In genomic region chr4:149445868-149446267, GRCm38 (mm10) we compare ENCODE assay signal across 8 mouse cellular contexts. TPM values are rescaled to one million over a fixed set of nuclear protein-coding genes. Genes with fewer than 3 reads are reported as not detected.
DNase-seq lines count a peak whose midpoint lies in the region; ATAC-seq and TF ChIP-seq lines count a peak whose summit lies in the region.
"Had no signal": no experiment of that assay in that cellular context is flagged by ENCODE, and none has a peak within 500 bp of the region (broad histone marks: within the 10 kb centered on the region; RNA-seq: fewer than 3 reads in every experiment).

No protein-coding gene starts in this region.

- H3K27me3 ChIP-seq in E14TG2a.4 (ENCODE audit: insufficient read depth, low read length) = no peaks in the 10 kb centered on the region
- H3K27me3 ChIP-seq in kidney, embryonic 16.5 days (ENCODE audit: insufficient read depth, low read length) = no peaks in the 10 kb centered on the region
- no peaks in the 10 kb centered on the region for H3K27me3 ChIP-seq in stomach, embryonic 14.5 days (ENCODE audit: control insufficient read depth, insufficient read depth, low read length)

- H3K4me3 ChIP-seq in E14TG2a.4 (replicated peaks; ENCODE audit: low read length) = peak overlapping the region; percentile 73
- peak overlapping the region; percentile 45 for H3K4me3 ChIP-seq in kidney, embryonic 16.5 days (ENCODE audit: low read length)
- H3K4me3 ChIP-seq in stomach, embryonic 14.5 days (ENCODE audit: low read depth, low read length) = no peak overlapping the region

- ATAC-seq in kidney, embryonic 16.5 days (ENCODE audit: low FRiP score, low TSS enrichment) = peak; percentile 54
- ATAC-seq in stomach, embryonic 14.5 days (ENCODE audit: insufficient number of reproducible peaks, insufficient read depth, low FRiP score, low read depth) = peak; percentile 31; the same call in 1 of the 2 replicates

- 3% methylated on average over 11 of the region's 11 CpGs for WGBS in kidney, embryonic 16.5 days
- 2% methylated on average over 11 of the region's 11 CpGs for WGBS in stomach, embryonic 14.5 days

- H3K9me3 ChIP-seq in E14TG2a.4 (ENCODE audit: low read length) = no peaks in the 10 kb centered on the region
- no peaks in the 10 kb centered on the region for H3K9me3 ChIP-seq in kidney, embryonic 16.5 days (ENCODE audit: low read length)
- H3K9me3 ChIP-seq in stomach, embryonic 14.5 days (ENCODE audit: control insufficient read depth, low read depth, low read length) = no peaks in the 10 kb centered on the region

- peak overlapping the region; percentile 94 for H3K27ac ChIP-seq in kidney, embryonic 16.5 days (ENCODE audit: low read length)
- peak overlapping the region; percentile 88 for H3K27ac ChIP-seq in stomach, embryonic 14.5 days (ENCODE audit: low read length)

- H3K4me1 ChIP-seq in E14TG2a.4 (replicated peaks; ENCODE audit: low read depth, low read length) = peaks cover 43% of the 10 kb centered on the region
- peaks cover 15% of the 10 kb centered on the region for H3K4me1 ChIP-seq in kidney, embryonic 16.5 days (ENCODE audit: insufficient read depth, low read length)
- H3K4me1 ChIP-seq in stomach, embryonic 14.5 days (ENCODE audit: control insufficient read depth, insufficient read depth, low read length) = peaks cover 4% of the 10 kb centered on the region; the same call in 1 of the 2 replicates

- H3K36me3 ChIP-seq in E14TG2a.4 (ENCODE audit: insufficient read depth, low read length) = no peaks in the 10 kb centered on the region
- no peaks in the 10 kb centered on the region for H3K36me3 ChIP-seq in kidney, embryonic 16.5 days (ENCODE audit: insufficient read depth, low read length)
- H3K36me3 ChIP-seq in stomach, embryonic 14.5 days (ENCODE audit: control insufficient read depth, insufficient read depth, low read length) = no peaks in the 10 kb centered on the region

- no peak for TF ChIP-seq CTCF in E14TG2a.4 (conservative IDR thresholded peaks at IDR 0.05; ENCODE audit: low read length)

- peak overlapping the region; percentile 64 for H3K4me2 ChIP-seq in kidney, embryonic 16.5 days (replicated peaks; ENCODE audit: low read depth, low read length)
- peak overlapping the region; percentile 46 for H3K4me2 ChIP-seq in stomach, embryonic 14.5 days (replicated peaks; ENCODE audit: low read depth, low read length)

- DNase-seq in 3T3-L1 (ENCODE audit: low read depth, low spot score) = peak; percentile 26
- peak; percentile 35 to 68 for DNase-seq in cerebellum, postnatal 4 days (ENCODE audit: low spot score in 2 of 2)
- peak; percentile 64 to 67 for DNase-seq in gastrocnemius, postnatal 4 days (ENCODE audit: low spot score in 2 of 2)
- DNase-seq in lung, postnatal 14 days = peak; percentile 37

- peak overlapping the region; percentile 70 for H3K9ac ChIP-seq in kidney, embryonic 16.5 days (replicated peaks; ENCODE audit: low read length)
- H3K9ac ChIP-seq in stomach, embryonic 14.5 days (replicated peaks; ENCODE audit: low read depth, low read length) = no peak overlapping the region

RNA-seq across cellular contexts. Expression of gene Rbp7, which starts 8.9 kb away (rescaled TPM):
- 10 to 100 TPM; 11.0 to 13.5 TPM for total RNA-seq in gastrocnemius, postnatal 4 days (2021)
- 1.3 TPM in 2 replicates for polyA plus RNA-seq in kidney, embryonic 16.5 days (2015; fragmentation: Nextera tagmentation; extraction: Ambion mirVana)
- polyA plus RNA-seq in stomach, embryonic 14.5 days (2014; fragmentation: Nextera tagmentation; extraction: Ambion mirVana) = 1.9 TPM in 2 replicates
- total RNA-seq: hematopoietic stem cell, adult 5-6 weeks had no signal

RNA-seq across cellular contexts. Expression of gene Ube4b, which starts 19.3 kb away (rescaled TPM):
- total RNA-seq in gastrocnemius, postnatal 4 days (2021) = 10 to 100 TPM; 77.9 to 86.7 TPM
- polyA plus RNA-seq in kidney, embryonic 16.5 days (2015; fragmentation: Nextera tagmentation; extraction: Ambion mirVana) = 46.8 and 50.9 TPM in 2 replicates
- 41.7 and 44.3 TPM in 2 replicates for polyA plus RNA-seq in stomach, embryonic 14.5 days (2014; fragmentation: Nextera tagmentation; extraction: Ambion mirVana)

RNA-seq across cellular contexts. Expression of gene Tmem274, which starts 31.3 kb away (rescaled TPM):
- not detected for total RNA-seq in gastrocnemius, postnatal 4 days (2021)
- polyA plus RNA-seq in kidney, embryonic 16.5 days (2015; fragmentation: Nextera tagmentation; extraction: Ambion mirVana) = 0.41 and 0.82 TPM in 2 replicates
- polyA plus RNA-seq in stomach, embryonic 14.5 days (2014; fragmentation: Nextera tagmentation; extraction: Ambion mirVana) = not detected in 2 replicates
- total RNA-seq: hematopoietic stem cell, adult 5-6 weeks had no signal

RNA-seq across cellular contexts. Expression of gene Nmnat1, which starts 39.1 kb away (rescaled TPM):
- 10 to 100 TPM; 12.9 to 13.0 TPM for total RNA-seq in gastrocnemius, postnatal 4 days (2021)
- 13.9 and 14.2 TPM in 2 replicates for polyA plus RNA-seq in kidney, embryonic 16.5 days (2015; fragmentation: Nextera tagmentation; extraction: Ambion mirVana)
- polyA plus RNA-seq in stomach, embryonic 14.5 days (2014; fragmentation: Nextera tagmentation; extraction: Ambion mirVana) = 11.5 and 15.1 TPM in 2 replicates

RNA-seq across cellular contexts. Expression of gene Lzic, which starts 39.2 kb away (rescaled TPM):
- 10 to 100 TPM; 25.0 to 27.6 TPM for total RNA-seq in gastrocnemius, postnatal 4 days (2021)
- 45.9 and 47.6 TPM in 2 replicates for polyA plus RNA-seq in kidney, embryonic 16.5 days (2015; fragmentation: Nextera tagmentation; extraction: Ambion mirVana)
- 45.9 and 49.3 TPM in 2 replicates for polyA plus RNA-seq in stomach, embryonic 14.5 days (2014; fragmentation: Nextera tagmentation; extraction: Ambion mirVana)
